Mouse (Mus musculus): Measurements from ENCODE around the gene Lrrc14b.

- TF ChIP-seq IRF4 (IDR thresholded peaks at IDR 0.05; ENCODE audit: low read depth, low read length), result no peak
- TF ChIP-seq EP300 (IDR thresholded peaks at IDR 0.05; ENCODE audit: low read length), result no peak
- TF ChIP-seq POLR2A (IDR thresholded peaks at IDR 0.05; ENCODE audit: low read depth, low read length), result no peak
- no peak for TF ChIP-seq CTCF (conservative IDR thresholded peaks at IDR 0.05 in 1 of 2, IDR thresholded peaks at IDR 0.05 in 1 of 2; ENCODE audit: low read depth in 2 of 2, low read length in 2 of 2)
- TF ChIP-seq PAX5 (IDR thresholded peaks at IDR 0.05; ENCODE audit: low read length), result no peak
- no peak for TF ChIP-seq RAD21 (IDR thresholded peaks at IDR 0.05; ENCODE audit: low read depth, low read length)
- TF ChIP-seq MXI1 (IDR thresholded peaks at IDR 0.05; ENCODE audit: low read depth, low read length), result no peak
- TF ChIP-seq NRF1 (IDR thresholded peaks at IDR 0.05; ENCODE audit: low read depth, low read length), result no peak
- TF ChIP-seq POLR2AphosphoS2 (IDR thresholded peaks at IDR 0.05; ENCODE audit: low read depth, low read length), result no peak
- no peak for TF ChIP-seq ZC3H11A (IDR thresholded peaks at IDR 0.05; ENCODE audit: low read depth, low read length)
- no peak for TF ChIP-seq KAT2A (IDR thresholded peaks at IDR 0.05; ENCODE audit: insufficient replicate concordance, low read length)
Observed at GRCm38 (mm10) chr13:74356491-74356890, 7.3 kb downstream of the Lrrc14b start.

Measured in CH12.LX (cell line).